Mouse (Mus musculus) heart, postnatal 10 days (tissue): ENCODE results near the gene Gamt. TPM values are rescaled to one million over a fixed set of nuclear protein-coding genes. Genes with fewer than 3 reads are reported as not detected.
"Not testable (repeated sequence)": the region's sequence is repeated elsewhere in the genome, so short reads cannot be mapped to it uniquely, and the experiment has no call there.

Source experiments
- DNase-seq, 2 experiments: peaks; one replicate each; pipeline ENCODE4 v3.0.0; 2021
- intact Hi-C: fragments of 180-260 bp; cut with DNase I; formaldehyde crosslinking; loops from one replicate; pipeline ENCODE4 v1.15.1; 2025
- total RNA-seq, 2 experiments: library from RNA; stranded (reverse); gene quantifications; 2 replicates each; pipeline ENCODE4 v1.2.3; 2021

Gamt gene
- total RNA-seq, 2 experiments from 2014 or later, result 19.3 to 21.3 TPM

DNA sequence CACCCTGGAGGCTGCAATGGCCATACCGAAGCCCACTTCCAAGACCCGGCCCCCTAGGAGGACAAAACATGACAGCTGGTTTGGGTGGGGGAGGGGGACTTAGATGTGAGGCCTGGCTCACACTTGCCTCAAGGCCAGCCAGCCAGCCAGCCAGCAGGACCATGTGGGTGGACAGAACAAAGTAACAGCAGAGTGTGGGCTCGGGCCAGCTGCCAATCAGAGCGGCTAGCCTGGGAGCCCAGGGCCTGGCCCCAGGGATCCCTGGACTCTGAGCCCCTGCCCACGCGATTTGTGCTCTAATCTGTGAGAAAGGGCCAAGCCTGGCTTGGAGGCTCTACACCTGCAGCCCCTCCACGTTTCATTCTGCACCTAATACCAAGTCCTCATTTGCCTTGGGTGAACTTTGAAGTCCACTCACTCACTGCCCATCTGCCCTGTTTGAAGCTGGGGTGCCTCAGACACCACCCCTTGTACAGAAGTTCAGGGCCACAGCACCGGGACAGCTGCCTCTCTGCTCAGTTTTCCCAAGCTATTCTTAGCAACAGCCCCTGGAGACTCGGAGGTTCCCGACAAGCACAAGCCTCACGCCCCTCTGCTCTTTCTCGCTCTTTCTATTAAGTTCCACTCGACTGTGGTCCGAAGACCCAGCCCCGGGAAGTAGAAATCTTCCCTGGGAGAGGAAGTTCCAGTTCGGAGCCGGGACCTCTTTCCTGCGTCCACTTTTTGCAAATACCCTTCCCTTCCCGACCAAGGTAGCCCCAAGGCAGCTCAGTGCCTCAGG is 761 bp downstream of the Gamt start:
- intact Hi-C loops, result no loop called here

DNA sequence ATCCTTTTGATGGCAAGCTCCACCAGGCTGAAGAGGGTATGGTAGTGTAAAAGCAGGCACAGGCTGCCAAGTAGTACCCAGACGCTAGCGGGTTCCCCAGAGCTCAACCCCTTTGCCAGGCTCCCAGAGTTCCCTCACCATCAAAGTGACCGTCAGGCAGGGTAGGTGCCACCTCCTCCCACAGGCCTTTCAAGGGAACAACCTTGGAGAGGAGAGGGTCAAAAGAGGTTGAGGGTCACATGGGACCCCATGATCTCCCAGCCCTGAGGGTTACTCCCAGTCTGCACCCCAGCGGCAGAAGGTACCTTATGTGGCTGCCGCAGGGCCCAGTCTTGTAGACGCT is 1.4 kb downstream of the Gamt start:
- no peak for DNase-seq
- intact Hi-C loops, result no loop called here

More for the DNA sequence above, 761 bp downstream of the Gamt start:
- DNase-seq, result peak; percentile 78 to 80

DNA sequence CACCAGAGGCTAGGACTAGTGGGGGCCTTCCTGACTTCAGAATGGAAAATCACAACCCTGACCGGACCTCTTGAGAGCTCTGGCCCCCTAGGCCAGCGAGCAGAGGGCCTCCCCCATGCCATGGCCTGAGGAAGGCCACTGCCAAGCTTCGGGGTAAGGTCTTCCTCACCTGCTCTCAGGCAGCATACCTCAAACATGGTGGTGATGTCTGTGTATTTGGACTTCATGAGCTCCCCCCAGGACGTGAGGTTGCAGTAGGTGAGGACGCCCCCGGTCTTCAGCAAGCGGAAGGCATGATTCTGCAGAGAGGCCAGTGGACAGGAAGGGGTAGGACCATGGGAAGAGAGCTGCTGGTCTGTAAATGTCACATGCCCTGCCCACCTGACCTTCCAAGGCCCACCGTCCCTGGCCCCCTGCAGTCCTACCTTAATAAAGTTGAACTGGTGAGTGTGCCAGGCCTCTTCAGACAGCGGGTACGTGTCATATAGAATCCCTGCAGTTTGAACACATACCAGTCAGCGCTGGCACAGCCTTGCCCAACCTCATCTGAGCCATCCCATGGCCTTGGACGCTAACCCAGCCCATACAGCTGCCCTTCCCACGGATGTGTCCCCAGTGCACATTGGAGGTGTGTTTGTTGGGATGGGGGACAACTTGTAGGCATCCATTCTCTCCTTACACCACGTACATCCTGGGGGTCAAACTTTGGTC is 1.9 kb downstream of the Gamt start:
- intact Hi-C loops, result no loop called here
- DNase-seq, result no peak

- DNase-seq, result no peak
- intact Hi-C loops, result no loop called here
Measured at GRCm38 (mm10) chr10:80257936-80258335, 2.9 kb downstream of the Gamt start.

DNA sequence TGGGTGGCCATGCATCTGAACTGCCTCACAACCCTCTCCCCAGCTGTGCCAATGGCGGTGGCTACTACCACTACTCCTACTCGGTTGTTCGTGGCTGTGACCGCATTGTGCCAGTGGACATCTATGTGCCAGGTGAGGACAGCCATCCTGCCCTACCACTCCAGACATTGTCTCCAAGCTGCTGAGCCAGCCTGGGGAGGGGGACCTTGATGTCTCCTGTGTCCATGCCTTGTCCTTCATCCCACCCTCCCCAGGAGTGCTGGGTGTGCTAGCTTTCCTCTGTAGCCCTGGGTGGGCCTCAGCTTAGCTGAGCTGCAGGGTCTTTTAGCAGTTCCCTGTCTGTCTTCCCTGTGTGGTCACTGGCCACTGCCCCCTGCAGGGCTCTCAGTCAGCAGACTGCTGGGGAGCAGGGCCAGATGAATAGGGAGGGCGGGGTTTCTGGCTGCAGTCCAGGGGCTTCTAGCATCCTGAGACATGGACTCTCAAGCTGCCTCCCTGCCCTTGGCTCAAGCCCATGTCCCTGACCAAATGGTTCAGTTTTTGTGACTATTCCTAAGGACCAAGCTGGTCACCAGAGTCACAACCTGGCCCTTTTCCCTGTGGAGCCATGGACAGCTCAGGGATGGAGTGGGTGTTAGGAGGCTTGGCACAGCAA is 4.8 kb downstream of the Gamt start:
- intact Hi-C loops, result no loop called here
- DNase-seq, result peak; percentile 54 to 56

- intact Hi-C loops, result no loop called here
Measured at GRCm38 (mm10) chr10:80254331-80255297, 6.2 kb downstream of the Gamt start.

GRCm38 (mm10) chr10:80253551-80253950 is 7.3 kb downstream of the Gamt start:
- intact Hi-C loops, result no loop called here
- no peak for DNase-seq

More at GRCm38 (mm10) chr10:80254331-80255297, 6.2 kb downstream of the Gamt start:
- DNase-seq, result no peak

DNA sequence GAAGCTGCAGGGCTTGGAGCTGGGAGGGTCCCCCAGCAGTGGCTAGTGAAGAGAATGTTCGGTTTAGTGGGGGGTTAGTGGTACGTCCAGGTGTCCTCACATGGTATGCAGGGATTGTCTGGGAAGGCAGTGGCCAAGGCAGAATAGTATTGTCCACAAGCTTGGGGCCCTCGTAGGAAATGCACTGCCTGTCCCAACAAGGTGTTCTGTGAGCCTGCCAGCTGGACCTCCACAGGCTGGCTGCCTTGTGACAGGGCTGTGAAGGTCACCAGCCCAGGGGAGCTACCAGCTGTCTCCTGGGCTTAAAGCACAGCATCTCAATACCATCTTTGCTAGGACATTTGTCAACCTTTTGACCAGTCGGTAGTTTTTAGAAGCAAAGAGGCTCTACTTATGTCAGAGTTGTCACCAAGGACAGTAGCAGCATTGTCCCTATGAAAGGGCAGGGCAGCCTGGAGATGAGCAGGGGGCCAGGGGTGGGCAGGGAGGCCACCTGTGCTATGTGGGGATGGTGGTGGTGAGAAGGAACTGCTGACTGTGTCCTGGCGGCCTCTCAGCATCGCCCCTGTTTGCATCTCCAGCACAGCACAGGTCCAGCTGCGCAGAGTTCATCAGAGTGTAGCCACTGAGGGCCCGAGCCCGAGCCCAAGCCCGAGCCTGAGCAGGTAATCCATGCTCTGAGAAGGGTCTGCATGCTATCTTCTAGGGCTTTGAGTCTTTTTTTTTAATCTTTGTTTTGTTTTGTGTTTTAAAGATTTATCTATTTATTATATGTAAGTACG is 8.1 kb downstream of the Gamt start:
- intact Hi-C loops, result no loop called here
- peak; percentile 67 to 76 for DNase-seq

GRCm38 (mm10) chr10:80252011-80252410 is 8.8 kb downstream of the Gamt start:
- intact Hi-C loops, result no loop called here
- DNase-seq, result no peak

DNA sequence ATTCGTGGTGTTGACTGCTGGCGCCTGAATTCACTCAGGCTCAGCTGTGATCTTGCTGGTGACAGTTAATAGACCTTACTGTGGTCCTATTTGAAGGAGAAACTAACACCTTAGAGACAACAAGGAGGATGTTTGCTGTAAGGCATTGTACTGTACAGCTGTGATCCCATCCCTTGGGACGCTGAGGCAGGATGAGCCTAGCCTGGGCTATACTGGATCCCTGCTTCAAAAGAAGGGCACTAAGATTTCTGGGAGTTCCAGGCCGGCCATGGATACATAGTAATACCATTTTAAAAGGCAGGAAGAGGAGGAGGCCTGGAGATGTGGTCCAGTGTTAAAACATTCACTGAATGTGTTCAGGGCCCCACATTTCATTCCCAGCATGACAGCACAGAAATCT is 10.2 kb downstream of the Gamt start:
- intact Hi-C loops, result no loop called here
- DNase-seq, result no peak

DNA sequence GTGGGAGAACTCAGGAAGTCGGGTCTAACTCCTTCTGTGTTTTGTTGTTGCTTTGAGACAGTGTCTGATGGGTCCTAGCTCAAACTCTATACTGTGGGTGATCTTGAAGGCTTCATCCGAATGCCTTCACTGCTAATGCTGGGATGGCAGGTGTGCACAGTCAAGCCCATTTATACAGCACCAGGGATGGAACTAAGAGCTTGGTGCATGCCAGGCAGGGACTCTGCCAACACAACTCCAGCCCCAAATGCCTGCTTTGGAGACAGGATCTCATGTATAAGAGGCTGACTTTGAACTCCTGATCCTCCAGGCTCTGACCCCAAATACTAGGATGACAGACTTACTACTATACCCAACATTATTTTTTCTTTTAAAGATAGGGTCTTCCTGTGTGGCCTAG is 10.8 kb downstream of the Gamt start:
- no peak for DNase-seq
- intact Hi-C loops, result no loop called here

GRCm38 (mm10) chr10:80248971-80249640 is 11.7 kb downstream of the Gamt start, which contains the start of gene Ndufs7:
Gene Ndufs7 (plus strand): TSS chr10:80249121.
- peak; percentile 97 to 98 for DNase-seq
- intact Hi-C loops, result no loop called here

GRCm38 (mm10) chr10:80248437-80248836 is 12.4 kb downstream of the Gamt start:
- DNase-seq, intact Hi-C loops: not testable (repeated sequence)

- no peak for DNase-seq
- intact Hi-C loops, result no loop called here
Measured at GRCm38 (mm10) chr10:80247849-80248248, 13.0 kb downstream of the Gamt start.

DNA sequence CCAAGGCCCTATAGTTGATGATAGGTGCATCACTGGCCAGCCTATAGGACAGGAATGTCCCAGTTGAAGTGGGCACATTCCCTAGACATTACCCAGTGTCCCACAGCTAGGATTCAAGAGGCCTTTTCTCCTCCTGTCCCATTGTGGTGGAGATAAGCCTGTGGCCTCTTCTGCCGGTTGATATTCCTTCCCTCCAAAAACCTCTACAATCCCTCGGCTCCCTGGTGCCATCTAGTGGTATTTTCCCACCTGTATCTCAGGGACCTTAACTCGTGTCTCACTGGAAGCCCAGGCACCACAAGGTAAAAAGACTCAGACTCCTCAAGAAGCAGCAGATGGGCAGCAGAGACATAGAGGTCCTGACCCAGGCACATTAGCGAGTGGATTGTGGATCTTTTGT is 15.2 kb downstream of the Gamt start:
- intact Hi-C loops, result loop anchor here (1.0 kb wide), 2 partner anchors 46 to 70 kb away; no protein-coding TSS in a partner anchor
- peak; percentile 87 to 92 for DNase-seq

GRCm38 (mm10) chr10:80244791-80245399 is 15.9 kb downstream of the Gamt start:
- peak in 1 of 2 experiments; percentile 38 for DNase-seq
- intact Hi-C loops, result loop anchor here (1.0 kb wide), 2 partner anchors 46 to 70 kb away; no protein-coding TSS in a partner anchor

DNA sequence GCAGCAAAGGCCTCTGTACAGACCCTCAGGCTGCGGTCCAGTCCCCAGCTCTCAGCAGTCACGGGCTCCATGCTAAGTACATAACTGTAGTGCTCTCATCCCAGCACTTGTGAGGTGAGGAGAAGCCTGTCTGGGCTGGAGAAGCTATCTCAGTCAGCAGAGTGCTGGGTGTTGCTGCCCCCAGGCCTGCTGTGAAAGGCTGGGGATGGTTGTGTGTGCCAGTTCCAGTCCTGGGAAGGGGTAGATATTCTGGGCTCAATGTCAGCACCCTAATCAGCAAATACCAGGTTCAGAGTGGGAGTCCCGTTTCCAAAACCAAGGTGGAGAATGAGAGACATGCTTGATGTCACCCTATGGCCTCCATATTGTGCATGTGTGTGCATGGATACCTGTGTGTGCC is 18.2 kb downstream of the Gamt start:
- DNase-seq, result no peak
- intact Hi-C loops, result no loop called here

GRCm38 (mm10) chr10:80242088-80242487 is 18.7 kb downstream of the Gamt start:
- intact Hi-C loops, result no loop called here
- no peak for DNase-seq
